In the genomic region with DNA sequence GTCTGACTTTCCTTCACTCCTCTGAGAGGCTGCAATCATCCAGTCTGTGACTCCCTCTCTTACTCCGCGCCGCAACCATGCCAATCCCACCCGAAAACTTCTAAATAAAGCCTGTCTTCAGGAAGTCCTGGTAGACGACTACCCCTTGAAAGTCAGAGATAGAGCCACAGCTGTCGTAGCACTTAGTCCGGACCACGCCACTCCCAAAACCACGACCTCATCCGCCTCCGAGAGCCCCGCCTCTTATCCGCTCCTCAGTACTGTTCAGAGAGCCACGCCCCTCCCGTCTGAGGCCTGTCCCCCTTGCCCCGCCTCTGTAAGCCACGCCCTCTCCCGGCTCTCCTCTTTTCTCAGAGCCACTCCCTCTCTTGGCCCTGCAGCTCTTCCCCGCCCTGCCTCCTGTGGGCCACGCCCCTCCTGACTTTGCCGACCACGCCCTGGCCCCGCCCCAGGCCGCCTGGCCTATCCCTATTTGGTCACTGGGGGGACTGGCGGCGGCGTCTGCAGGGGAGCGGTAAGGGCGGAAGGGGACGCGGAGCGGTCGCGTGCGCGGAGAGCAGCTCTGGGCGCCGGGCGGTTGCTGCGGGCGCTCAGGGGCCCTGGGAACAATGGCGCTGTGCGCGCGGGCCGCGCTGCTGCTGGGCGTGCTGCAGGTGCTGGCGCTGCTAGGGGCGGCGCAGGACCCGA, we compare ENCODE assay signal across 8 mouse cellular contexts. TPM values are rescaled to one million over a fixed set of nuclear protein-coding genes. Genes with fewer than 3 reads are reported as not detected.
DNase-seq lines count a peak whose midpoint lies in the region; ATAC-seq lines count a peak whose summit lies in the region.

A gene (plus strand): TSS at position 428 of the 687 bp plus-strand sequence.

- peak; percentile 100 for DNase-seq in CD4-positive, CD25-positive, alpha-beta regulatory T cell, adult 2 months (ENCODE audit: low read depth, low spot score)
- DNase-seq in fat pad, adult 2 months (ENCODE audit: extremely low read depth, low read depth, low spot score), result peak; percentile 90
- DNase-seq in kidney, postnatal 10 days, result peak; percentile 100
- DNase-seq in natural killer cell, adult 2 months (ENCODE audit: low spot score in 2 of 2), result peak; percentile 100

- H3K9me3 ChIP-seq in heart, embryonic 13.5 days, result peaks cover 4% of the 10 kb centered on the region
- H3K9me3 ChIP-seq in liver, embryonic 12.5 days (replicated peaks), result 0 out of 2 replicates have a peak, but pooled peaks cover 3% of the 10 kb centered on the region
- H3K9me3 ChIP-seq in stomach, embryonic 15.5 days, result 0 out of 2 replicates have a peak, but pooled peaks cover 3% of the 10 kb centered on the region

- H3K9ac ChIP-seq in heart, embryonic 13.5 days, result peak within 1 kb of the TSS; percentile 86
- H3K9ac ChIP-seq in liver, embryonic 12.5 days, result peak within 1 kb of the TSS; percentile 90
- H3K9ac ChIP-seq in stomach, embryonic 15.5 days, result peak within 1 kb of the TSS; percentile 82

- WGBS in heart, embryonic 13.5 days, result under 1% methylated on average over 52 of the region's 52 CpGs
- WGBS in liver, embryonic 12.5 days (ENCODE audit: insufficient replicate concordance), result under 1% methylated on average over 51 of the region's 52 CpGs
- under 1% methylated on average over 52 of the region's 52 CpGs for WGBS in stomach, embryonic 15.5 days

- peaks cover 9% of the 10 kb centered on the region; the same call in 1 of the 2 replicates for H3K4me1 ChIP-seq in brown adipose tissue, adult 24 weeks (ENCODE audit: control insufficient read depth, insufficient read depth, insufficient read length, low read length)
- H3K4me1 ChIP-seq in heart, embryonic 13.5 days, result peaks cover 47% of the 10 kb centered on the region
- H3K4me1 ChIP-seq in liver, embryonic 12.5 days, result peaks cover 54% of the 10 kb centered on the region
- no peaks in the 10 kb centered on the region for H3K4me1 ChIP-seq in stomach, embryonic 15.5 days

- peak within 1 kb of the TSS; percentile 80 for H3K4me3 ChIP-seq in brown adipose tissue, adult 24 weeks (ENCODE audit: insufficient read depth, low read depth, low read length)
- H3K4me3 ChIP-seq in heart, embryonic 13.5 days, result peak within 1 kb of the TSS; percentile 71
- H3K4me3 ChIP-seq in liver, embryonic 12.5 days, result peak within 1 kb of the TSS; percentile 77
- H3K4me3 ChIP-seq in stomach, embryonic 15.5 days (replicated peaks), result peak within 1 kb of the TSS; percentile 86

- H3K27me3 ChIP-seq in heart, embryonic 13.5 days (replicated peaks), result no peaks in the 10 kb centered on the region
- H3K27me3 ChIP-seq in liver, embryonic 12.5 days (replicated peaks), result no peaks in the 10 kb centered on the region
- no peaks in the 10 kb centered on the region for H3K27me3 ChIP-seq in stomach, embryonic 15.5 days (replicated peaks)

- H3K36me3 ChIP-seq in heart, embryonic 13.5 days, result peaks cover 6% of the 10 kb centered on the region
- peaks cover 12% of the 10 kb centered on the region for H3K36me3 ChIP-seq in liver, embryonic 12.5 days
- peaks cover 6% of the 10 kb centered on the region; the same call in 1 of the 2 replicates for H3K36me3 ChIP-seq in stomach, embryonic 15.5 days

- H3K4me2 ChIP-seq in heart, embryonic 13.5 days, result peak within 1 kb of the TSS; percentile 79
- peak within 1 kb of the TSS; percentile 92 for H3K4me2 ChIP-seq in liver, embryonic 12.5 days
- peak within 1 kb of the TSS; percentile 69 for H3K4me2 ChIP-seq in stomach, embryonic 15.5 days

- H3K27ac ChIP-seq in brown adipose tissue, adult 24 weeks (replicated peaks; ENCODE audit: low read depth, low read length), result peak within 1 kb of the TSS; percentile 96
- peak within 1 kb of the TSS; percentile 87 for H3K27ac ChIP-seq in heart, embryonic 13.5 days (replicated peaks)
- H3K27ac ChIP-seq in liver, embryonic 12.5 days, result peak within 1 kb of the TSS; percentile 87
- peak within 1 kb of the TSS; percentile 85 for H3K27ac ChIP-seq in stomach, embryonic 15.5 days

- ATAC-seq in heart, embryonic 13.5 days (ENCODE audit: extremely low read depth, insufficient number of reproducible peaks, low FRiP score, low TSS enrichment), result peak; percentile 98
- ATAC-seq in liver, embryonic 12.5 days, result peak; percentile 95
- ATAC-seq in stomach, embryonic 15.5 days (ENCODE audit: insufficient read depth, low FRiP score, low read depth), result peak; percentile 97

RNA-seq across cellular contexts. Expression of the gene that starts here (rescaled TPM):
- 48.1 and 61.0 TPM in 2 replicates for polyA plus RNA-seq in brown adipose tissue, adult 24 weeks (2012; ENCODE audit: insufficient read depth, insufficient read length, missing spikeins)
- polyA plus RNA-seq in heart, embryonic 13.5 days (2015; fragmentation: Nextera tagmentation; extraction: Ambion mirVana), result 84.2 and 90.9 TPM in 2 replicates
- polyA plus RNA-seq in liver, embryonic 12.5 days (2016; fragmentation: Nextera tagmentation; extraction: Ambion mirVana), result 59.4 and 60.3 TPM in 2 replicates
- 114 and 122 TPM in 2 replicates for polyA plus RNA-seq in stomach, embryonic 15.5 days (2015; fragmentation: Nextera tagmentation; extraction: Ambion mirVana)

Comparison
In these comparisons a context has a peak if more than half of its experiments do, and no peak if none do; other contexts are left out.
1. Peak in every context shown above with its lines: DNase-seq, ATAC-seq, H3K4me3 ChIP-seq and H3K27ac ChIP-seq.